Mouse (Mus musculus): ENCODE data around the gene Agl.

DNA sequence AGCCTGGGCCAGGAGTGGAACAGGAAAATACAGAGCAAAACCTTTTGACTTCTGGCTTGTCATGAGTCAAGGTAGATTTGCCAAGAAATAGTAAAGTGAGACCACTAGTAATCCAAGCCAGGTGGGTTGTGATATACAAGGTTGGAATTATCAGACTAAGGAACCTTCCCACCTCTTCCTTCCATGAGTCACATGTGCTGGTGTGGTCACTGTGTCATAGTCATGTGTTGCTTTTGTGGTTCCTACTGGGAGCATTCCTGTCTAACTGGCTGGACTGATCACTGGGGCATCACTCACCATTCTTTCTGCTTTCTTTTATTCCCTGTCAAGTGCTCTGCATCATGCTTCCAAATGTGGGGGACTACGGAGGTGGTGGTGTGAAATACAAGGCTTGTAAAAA, 40.1 kb upstream of the Agl start:
- TF ChIP-seq GATA1 (IDR thresholded peaks at IDR 0.05; ENCODE audit: borderline replicate concordance, low read length) (no peak), FLI1 (IDR thresholded peaks at IDR 0.05; ENCODE audit: low read length) (no peak)

Data from megakaryocyte, embryonic 14.5 days (primary cell).